Mouse (Mus musculus) spleen, adult 2 months (tissue): ENCODE results near the gene Rasl11a. TPM values are rescaled to one million over a fixed set of nuclear protein-coding genes. Genes with fewer than 3 reads are reported as not detected.

Experiments used
- DNase-seq, 2 experiments: peaks; one replicate each; pipeline versions ENCODE4 v3.0.0 to v3.0.0-alpha.2; 2012 to 2021; ENCODE audit warnings: low spot score in 2 of 2, low read depth in 1 of 2
- H3K27ac ChIP-seq: fragments of 200-500 bp; 2 replicates; pipeline ENCODE4 v1.5.1; 2012; ENCODE audit warnings: low read length, inconsistent platforms; ENCODE audit not compliant: insufficient read depth
- H3K27me3 ChIP-seq: fragments of 200-500 bp; 2 replicates; pipeline ENCODE4 v1.6.1; 2012; ENCODE audit warnings: mild to moderate bottlenecking, moderate library complexity, low read length, inconsistent platforms; ENCODE audit not compliant: control insufficient read depth, insufficient read depth
- H3K36me3 ChIP-seq: fragments of 200-500 bp; 2 replicates; pipeline ENCODE4 v1.6.1; 2012; ENCODE audit warnings: mild to moderate bottlenecking, low read length, inconsistent platforms; ENCODE audit not compliant: control insufficient read depth, insufficient read depth
- H3K4me1 ChIP-seq: fragments of 200-500 bp; 2 replicates; pipeline ENCODE4 v1.6.1; 2011; ENCODE audit warnings: inconsistent platforms; ENCODE audit not compliant: control insufficient read depth, insufficient read depth, insufficient read length
- H3K4me3 ChIP-seq: fragments of 200-500 bp; 2 replicates; pipeline ENCODE4 v1.5.1; 2011; ENCODE audit warnings: mild to moderate bottlenecking, inconsistent platforms; ENCODE audit not compliant: insufficient read depth, insufficient read length; ENCODE audit errors: extremely low read depth
- CTCF ChIP-seq: fragments of 200-500 bp; IDR thresholded peaks from 2 replicates; pipeline ENCODE4 v1.5.1; 2011; ENCODE audit warnings: mild to moderate bottlenecking, inconsistent platforms; ENCODE audit not compliant: insufficient read depth, insufficient read length, insufficient replicate concordance; ENCODE audit errors: extremely low read depth
- POLR2A ChIP-seq: fragments of 200-500 bp; IDR thresholded peaks from 2 replicates; pipeline ENCODE4 v1.6.1; 2011; ENCODE audit warnings: low read depth, low read length, inconsistent platforms
- WGBS: fragments of 180-500 bp; shearing (Covaris S2); methylation state at CpG from one replicate; pipeline ENCODE4 v1.1.7; 2018; 5-methylcytosine and 5-hydroxymethylcytosine counted together
- polyA plus RNA-seq: library from polyadenylated mRNA; depleted of rRNA; stranded (reverse); fragments of >200 nt; gene quantifications from 2 replicates; pipeline ENCODE4 v1.2.3, GENCODE M21; 2012

Gene Rasl11a
- polyA plus RNA-seq, 1 experiment = 8.2 TPM

DNA sequence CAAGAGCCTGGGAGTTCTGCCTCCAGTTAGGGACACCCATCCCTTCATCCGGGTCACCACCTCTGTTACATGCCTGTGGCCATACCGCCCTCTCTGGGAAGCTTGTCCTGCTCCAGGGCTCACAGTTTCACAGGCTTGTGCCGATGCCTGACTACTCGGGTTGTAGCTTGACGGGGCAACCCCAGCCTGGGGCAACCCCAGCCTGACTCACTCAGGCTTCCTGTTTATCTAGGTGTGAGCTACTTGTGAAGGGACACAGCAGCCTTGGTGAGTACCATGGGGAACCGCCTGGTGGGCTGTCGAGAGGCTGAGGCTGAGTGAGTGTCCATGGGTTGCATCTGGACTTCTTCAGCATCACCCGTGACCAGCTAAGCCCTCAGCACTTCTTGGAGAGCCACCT is 12.7 kb downstream of the Rasl11a start:
- WGBS = 74% methylated on average over 8 of the region's 8 CpGs
- H3K27ac ChIP-seq = no peak overlapping the region
- no peaks in the 10 kb centered on the region for H3K36me3 ChIP-seq
- no peaks in the 10 kb centered on the region for H3K27me3 ChIP-seq
- TF ChIP-seq CTCF (no peak), POLR2A (no peak)
- peaks cover 3% of the 10 kb centered on the region; the same call in 1 of the 2 replicates for H3K4me1 ChIP-seq
- no peak for DNase-seq
- no peak overlapping the region for H3K4me3 ChIP-seq

DNA sequence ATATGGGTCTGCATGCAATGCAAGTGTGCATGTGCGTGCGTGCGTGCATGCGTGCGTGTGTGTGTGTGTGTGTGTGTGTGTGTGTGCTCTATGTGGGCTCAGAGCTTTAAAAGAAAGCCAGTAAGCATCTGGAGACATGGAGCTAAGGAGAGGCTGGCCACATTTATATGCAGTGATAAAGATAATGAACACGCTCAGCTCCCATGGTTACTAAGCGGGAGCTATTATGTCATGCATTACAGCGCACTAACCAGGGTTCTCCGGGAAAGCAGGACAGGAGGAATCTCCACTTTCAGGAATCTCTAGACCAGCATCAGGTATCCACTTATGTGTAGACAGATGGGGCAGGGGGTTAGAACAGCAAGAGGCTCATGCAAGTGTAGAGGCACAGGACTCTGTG is 13.9 kb downstream of the Rasl11a start:
- TF ChIP-seq POLR2A = no peak
- no peak for TF ChIP-seq CTCF
- WGBS = 96% methylated on average over 9 of the region's 9 CpGs
- H3K4me1 ChIP-seq = peaks cover 3% of the 10 kb centered on the region; the same call in 1 of the 2 replicates

DNA sequence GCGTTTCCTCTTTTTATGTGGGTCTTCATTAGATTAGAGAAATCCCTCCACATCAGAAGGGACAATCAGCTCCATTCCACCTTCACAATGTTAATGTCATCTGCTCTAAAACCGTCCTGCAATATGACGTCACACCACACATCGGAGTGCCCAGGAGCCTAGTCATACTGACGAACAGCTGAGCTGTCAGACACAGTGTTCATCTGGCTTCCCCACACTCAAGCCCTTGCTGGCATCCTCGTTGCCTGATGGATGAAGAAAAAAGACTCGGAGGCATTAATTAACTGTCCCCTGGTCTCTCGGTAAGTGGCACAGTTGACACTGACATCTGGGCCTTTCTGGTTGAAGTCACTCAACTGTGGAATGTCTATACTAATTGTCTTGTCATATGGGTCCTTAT is 14.4 kb downstream of the Rasl11a start:
- TF ChIP-seq POLR2A (no peak), CTCF (no peak)
- Histone ChIP-seq H3K4me1 (peaks cover 3% of the 10 kb centered on the region; the same call in 1 of the 2 replicates), H3K27me3 (no peaks in the 10 kb centered on the region), H3K4me3 (no peak overlapping the region), H3K27ac (no peak overlapping the region), H3K36me3 (no peaks in the 10 kb centered on the region)
- 88% methylated on average over 8 of the region's 8 CpGs for WGBS
- no peak for DNase-seq

More for the DNA sequence above, 13.9 kb downstream of the Rasl11a start:
- DNase-seq = no peak
- H3K27me3 ChIP-seq = no peaks in the 10 kb centered on the region
- H3K36me3 ChIP-seq = no peaks in the 10 kb centered on the region
- H3K27ac ChIP-seq = no peak overlapping the region
- no peak overlapping the region for H3K4me3 ChIP-seq

DNA sequence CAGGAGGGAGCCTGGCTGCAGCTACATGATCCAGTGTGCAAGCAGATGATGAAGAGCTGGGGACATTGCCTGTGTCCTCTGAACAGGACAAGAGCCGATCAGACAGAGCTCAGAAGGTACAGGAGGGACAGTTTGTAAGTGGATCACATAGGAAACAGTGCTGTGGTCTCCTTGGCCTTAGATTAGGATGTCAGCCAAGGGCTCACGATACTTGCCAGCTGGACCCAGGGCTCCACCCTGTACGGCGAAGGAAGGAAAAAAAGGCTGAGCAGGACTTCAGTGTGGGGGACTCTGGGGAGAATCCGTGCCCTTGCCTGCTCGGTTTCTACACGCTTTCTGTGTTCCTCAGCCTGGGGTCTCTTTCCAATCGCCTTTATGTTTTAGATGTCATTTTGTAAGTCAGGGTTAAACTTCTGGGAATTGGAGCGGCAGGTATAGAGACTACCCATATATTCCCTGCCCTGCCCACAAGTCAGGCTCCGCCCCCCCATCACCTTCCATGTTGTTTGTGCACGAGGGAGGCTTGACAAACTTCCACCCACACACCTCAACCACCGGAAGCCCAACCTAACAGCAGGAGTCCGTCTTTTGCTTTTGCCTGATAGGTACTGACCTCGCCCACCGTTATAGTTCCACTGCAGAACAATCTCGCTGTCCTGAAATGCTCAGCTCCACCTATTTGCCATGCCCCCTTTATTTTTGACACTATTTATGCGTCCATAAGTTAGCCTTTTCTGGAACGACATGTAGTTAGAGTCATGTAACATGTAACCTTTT is 15.5 kb downstream of the Rasl11a start:
- Histone ChIP-seq H3K36me3 (no peaks in the 10 kb centered on the region), H3K4me3 (no peak overlapping the region), H3K27me3 (no peaks in the 10 kb centered on the region), H3K4me1 (peaks cover 3% of the 10 kb centered on the region; the same call in 1 of the 2 replicates), H3K27ac (no peak overlapping the region)
- TF ChIP-seq CTCF (no peak), POLR2A (no peak)
- no peak for DNase-seq
- WGBS = 78% methylated on average over 18 of the region's 18 CpGs

DNA sequence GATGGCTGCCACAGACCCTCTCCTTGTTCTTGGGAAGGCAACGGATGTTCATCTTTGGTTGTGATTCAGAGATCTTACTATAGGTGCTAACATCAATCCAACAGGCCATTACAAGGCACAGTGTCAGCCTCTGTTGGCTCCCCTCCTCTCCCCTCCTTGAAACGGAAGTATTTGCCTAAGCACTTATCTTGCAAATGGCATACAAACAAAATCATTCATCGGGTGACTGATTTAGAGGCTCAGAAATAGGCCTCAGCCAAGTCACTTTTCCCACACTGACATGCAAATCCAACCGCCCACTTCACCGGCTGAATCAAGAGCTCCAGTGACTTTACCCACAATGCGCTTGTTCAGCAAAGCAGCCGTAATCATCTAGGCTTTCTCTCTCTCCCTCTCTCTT is 16.7 kb downstream of the Rasl11a start:
- DNase-seq = peak; percentile 7 to 26
- Histone ChIP-seq H3K4me3 (no peak overlapping the region), H3K27ac (no peak overlapping the region), H3K36me3 (no peaks in the 10 kb centered on the region), H3K4me1 (peaks cover 3% of the 10 kb centered on the region; the same call in 1 of the 2 replicates), H3K27me3 (no peaks in the 10 kb centered on the region)
- 65% methylated on average over 7 of the region's 7 CpGs for WGBS
- TF ChIP-seq CTCF (no peak), POLR2A (no peak)

DNA sequence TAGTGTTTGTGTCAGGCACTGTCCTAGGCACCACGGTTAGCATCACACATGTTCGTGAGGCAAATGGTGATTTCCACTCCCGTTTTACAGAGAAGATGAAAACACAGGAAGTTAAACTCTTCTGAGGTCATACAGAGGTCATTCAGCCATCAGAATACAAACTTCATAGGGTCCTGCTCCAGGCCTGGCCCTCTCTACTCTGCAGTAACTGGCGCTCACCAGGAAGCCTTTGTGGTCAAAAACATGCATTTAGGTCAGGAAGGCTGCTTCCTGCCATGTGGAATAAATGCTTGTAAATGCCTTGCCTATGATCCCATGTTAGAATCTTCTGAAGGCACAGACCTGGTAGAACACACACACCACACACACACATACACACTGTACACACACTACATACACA is 20.6 kb downstream of the Rasl11a start:
- H3K27ac ChIP-seq = no peak overlapping the region
- no peaks in the 10 kb centered on the region for H3K27me3 ChIP-seq
- H3K36me3 ChIP-seq = no peaks in the 10 kb centered on the region
- no peak overlapping the region for H3K4me3 ChIP-seq
- peaks cover 6% of the 10 kb centered on the region; the same call in 1 of the 2 replicates for H3K4me1 ChIP-seq
- TF ChIP-seq CTCF (no peak), POLR2A (no peak)
- DNase-seq = no peak
- WGBS = 23% methylated on average over 4 of the region's 4 CpGs

DNA sequence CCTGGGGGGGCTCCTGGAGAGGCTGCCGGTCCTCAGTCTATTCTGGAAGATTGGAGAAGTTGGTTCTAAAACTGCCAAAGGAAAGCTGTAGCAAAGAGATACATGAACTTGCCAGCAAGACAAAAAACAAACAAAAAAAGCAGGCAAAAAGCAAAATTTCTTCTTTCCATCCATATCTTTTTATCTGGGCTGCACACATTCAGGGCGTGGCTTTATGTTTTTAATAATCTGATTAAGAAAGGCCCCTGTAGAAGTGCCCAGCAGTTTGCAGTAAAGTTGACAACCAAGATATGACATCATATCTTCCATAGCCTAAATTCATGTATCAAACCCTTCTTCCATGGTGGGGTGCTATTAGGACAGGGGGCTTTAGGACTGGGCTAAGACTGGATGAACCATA is 21.4 kb downstream of the Rasl11a start:
- Histone ChIP-seq H3K27me3 (no peaks in the 10 kb centered on the region), H3K36me3 (no peaks in the 10 kb centered on the region), H3K4me3 (no peak overlapping the region), H3K27ac (no peak overlapping the region), H3K4me1 (peaks cover 6% of the 10 kb centered on the region; the same call in 1 of the 2 replicates)
- 86% methylated on average over 2 of the region's 2 CpGs for WGBS
- TF ChIP-seq POLR2A = no peak
- no peak for TF ChIP-seq CTCF
- no peak for DNase-seq
